Mouse (Mus musculus): ENCODE results near the gene Dhrs11.
"Not testable (repeated sequence)": the region's sequence is repeated elsewhere in the genome, so short reads cannot be mapped to it uniquely, and the experiment has no call there.

Dhrs11 gene

GRCm38 (mm10) chr11:84828516-84829399, at the start of gene Dhrs11:
Gene Dhrs11 (minus strand): TSS chr11:84828994.
- CTCF ChIA-PET = interaction anchor here (0.6 to 1.7 kb wide), 4 partner anchors 14 to 1431 kb away, joined by 4 to 6 read pairs (median 4); no protein-coding TSS in a partner anchor

- CTCF ChIA-PET = not testable (repeated sequence)
Measured at GRCm38 (mm10) chr11:84876020-84876419, 47.2 kb upstream of the Dhrs11 start.

GRCm38 (mm10) chr11:84873042-84873833, 44.4 kb upstream of the Dhrs11 start:
- CTCF ChIA-PET = interaction anchor here (1.1 kb wide), 1 partner anchor 16 kb away, joined by 4 read pairs; no protein-coding TSS in a partner anchor

GRCm38 (mm10) chr11:84871548-84872069, 42.8 kb upstream of the Dhrs11 start:
- CTCF ChIA-PET = interaction anchor here (0.6 to 1.2 kb wide), 8 partner anchors 14 to 1419 kb away, joined by 3 to 8 read pairs (median 3); no protein-coding TSS in a partner anchor

GRCm38 (mm10) chr11:84871046-84871445, 42.3 kb upstream of the Dhrs11 start:
- CTCF ChIA-PET = interaction anchor here (0.5 to 1.2 kb wide), 7 partner anchors 14 to 1419 kb away, joined by 3 to 8 read pairs (median 3); no protein-coding TSS in a partner anchor

- CTCF ChIA-PET = interaction anchor here (0.5 to 1.2 kb wide), 2 partner anchors 20 to 69 kb away, joined by 3 to 4 read pairs; no protein-coding TSS in a partner anchor
Measured at GRCm38 (mm10) chr11:84870337-84871043, 41.7 kb upstream of the Dhrs11 start, which contains the start of gene Ggnbp2. Gene Ggnbp2 (minus strand): TSS chr11:84870817.

- CTCF ChIA-PET = no interaction called here
Measured at GRCm38 (mm10) chr11:84869537-84870232, 40.9 kb upstream of the Dhrs11 start.

- CTCF ChIA-PET = no interaction called here
Measured at GRCm38 (mm10) chr11:84868786-84869259, 40.0 kb upstream of the Dhrs11 start.

- CTCF ChIA-PET = no interaction called here
Measured at GRCm38 (mm10) chr11:84867586-84867985, 38.8 kb upstream of the Dhrs11 start.

GRCm38 (mm10) chr11:84865268-84865667, 36.5 kb upstream of the Dhrs11 start:
- CTCF ChIA-PET = no interaction called here

- CTCF ChIA-PET = no interaction called here
Measured at GRCm38 (mm10) chr11:84855285-84855684, 26.5 kb upstream of the Dhrs11 start.

- CTCF ChIA-PET = no interaction called here
Measured at GRCm38 (mm10) chr11:84847475-84848090, 18.8 kb upstream of the Dhrs11 start.

GRCm38 (mm10) chr11:84846741-84847474, 18.1 kb upstream of the Dhrs11 start:
- CTCF ChIA-PET = no interaction called here

GRCm38 (mm10) chr11:84839330-84839729, 10.5 kb upstream of the Dhrs11 start:
- CTCF ChIA-PET = no interaction called here

- CTCF ChIA-PET = interaction anchor here (1.7 kb wide), 1 partner anchor 14 kb away, joined by 4 read pairs; no protein-coding TSS in a partner anchor
Measured at GRCm38 (mm10) chr11:84829495-84829894, 701 bp upstream of the Dhrs11 start.

- CTCF ChIA-PET = interaction anchor here (0.6 to 1.7 kb wide), 4 partner anchors 13 to 1430 kb away, joined by 4 to 6 read pairs (median 4); no protein-coding TSS in a partner anchor
Measured at GRCm38 (mm10) chr11:84827901-84828503, 792 bp downstream of the Dhrs11 start.

- CTCF ChIA-PET = no interaction called here
Measured at GRCm38 (mm10) chr11:84827492-84827891, 1.3 kb downstream of the Dhrs11 start.

- CTCF ChIA-PET = interaction anchor here (0.6 kb wide), 1 partner anchor 602 kb away, joined by 3 read pairs; no protein-coding TSS in a partner anchor
Measured at GRCm38 (mm10) chr11:84826185-84826584, 2.6 kb downstream of the Dhrs11 start.
